In genomic region chr1:146724784-146725513, GRCm38 (mm10) we compare ENCODE assay signal across 8 mouse cellular contexts.
A peak's percentile ranks its signal among the peaks of the same experiment; 100 is the strongest.
DNase-seq lines count a peak whose midpoint lies in the region; ATAC-seq lines count a peak whose summit lies in the region.
"Not testable (repeated sequence)": the region's sequence is repeated elsewhere in the genome, so short reads cannot be mapped to it uniquely, and the experiment has no call there.

No protein-coding gene starts in this region.

- ATAC-seq in embryonic facial prominence, embryonic 14.5 days (ENCODE audit: low read depth) = peak; percentile 88
- ATAC-seq in hindbrain, embryonic 14.5 days (ENCODE audit: low FRiP score) = peak; percentile 89
- ATAC-seq in liver, embryonic 16.5 days (ENCODE audit: low read depth) = peak; percentile 63; the same call in 1 of the 2 replicates
- peak; percentile 94 for ATAC-seq in midbrain, embryonic 15.5 days (replicated peaks)
- peak; percentile 68; the same call in 1 of the 2 replicates for ATAC-seq in stomach, embryonic 16.5 days (ENCODE audit: insufficient read depth, low FRiP score)

- 0 out of 2 replicates have a peak overlapping the region, but pooled peaks have one; percentile 45 for H3K9ac ChIP-seq in embryonic facial prominence, embryonic 14.5 days (ENCODE audit: low read depth, low read length)
- peak overlapping the region; percentile 63 for H3K9ac ChIP-seq in hindbrain, embryonic 14.5 days
- H3K9ac ChIP-seq in liver, embryonic 16.5 days (ENCODE audit: low read depth, low read length); stomach, embryonic 16.5 days (ENCODE audit: low read length): not testable (repeated sequence)
- peak overlapping the region; percentile 42; the same call in 1 of the 2 replicates for H3K9ac ChIP-seq in midbrain, embryonic 15.5 days

- H3K27me3 ChIP-seq in embryonic facial prominence, embryonic 14.5 days (replicated peaks; ENCODE audit: control insufficient read depth, insufficient read depth, low read length); heart, embryonic 10.5 days (ENCODE audit: insufficient read depth, poor library complexity, severe bottlenecking); hindbrain, embryonic 14.5 days (ENCODE audit: control insufficient read depth, insufficient read depth, low read length); liver, embryonic 16.5 days (ENCODE audit: control insufficient read depth, insufficient read depth, low read depth, low read length); midbrain, embryonic 15.5 days (replicated peaks); stomach, embryonic 16.5 days (ENCODE audit: control insufficient read depth, insufficient read depth, low read length): not testable (repeated sequence)

- H3K4me2 ChIP-seq in embryonic facial prominence, embryonic 14.5 days (ENCODE audit: low read depth, low read length) = peak overlapping the region; percentile 61
- H3K4me2 ChIP-seq in hindbrain, embryonic 14.5 days (replicated peaks) = peak overlapping the region; percentile 62
- H3K4me2 ChIP-seq in liver, embryonic 16.5 days (ENCODE audit: low read depth, low read length) = 0 out of 2 replicates have a peak overlapping the region, but pooled peaks have one; percentile 36
- H3K4me2 ChIP-seq in midbrain, embryonic 15.5 days = peak overlapping the region; percentile 60
- H3K4me2 ChIP-seq in stomach, embryonic 16.5 days (ENCODE audit: low read depth, low read length) = peak overlapping the region; percentile 59

- H3K36me3 ChIP-seq in embryonic facial prominence, embryonic 14.5 days (ENCODE audit: control insufficient read depth, insufficient read depth, low read length); heart, embryonic 10.5 days; hindbrain, embryonic 14.5 days (replicated peaks; ENCODE audit: control insufficient read depth, insufficient read depth); liver, embryonic 16.5 days (ENCODE audit: control insufficient read depth, insufficient read depth); midbrain, embryonic 15.5 days (replicated peaks); stomach, embryonic 16.5 days (ENCODE audit: control insufficient read depth, insufficient read depth, low read length): not testable (repeated sequence)

- DNase-seq in cerebellum, postnatal 10 days = peak; percentile 9 to 19
- peak; percentile 0 for DNase-seq in embryonic facial prominence, embryonic 14.5 days (ENCODE audit: low spot score)
- not testable (repeated sequence) for DNase-seq in heart, embryonic 10.5 days (ENCODE audit: low spot score); hindbrain, embryonic 14.5 days (ENCODE audit: low spot score)
- DNase-seq in left cerebral cortex, postnatal 4 days = peak; percentile 1

- intact Hi-C loops in left cerebral cortex, postnatal 4 days (cut with DNase I) = not testable (repeated sequence)

- peak overlapping the region; percentile 38 for H3K4me3 ChIP-seq in embryonic facial prominence, embryonic 14.5 days (ENCODE audit: low read depth, low read length)
- peak overlapping the region; percentile 52 for H3K4me3 ChIP-seq in heart, embryonic 10.5 days
- peak overlapping the region; percentile 38 for H3K4me3 ChIP-seq in hindbrain, embryonic 14.5 days (replicated peaks; ENCODE audit: low read length)
- H3K4me3 ChIP-seq in liver, embryonic 16.5 days (ENCODE audit: low read depth, low read length) = not testable (repeated sequence)
- peak overlapping the region; percentile 43 for H3K4me3 ChIP-seq in midbrain, embryonic 15.5 days
- H3K4me3 ChIP-seq in stomach, embryonic 16.5 days (replicated peaks; ENCODE audit: low read length) = peak overlapping the region; percentile 45

- not testable (repeated sequence) for H3K4me1 ChIP-seq in embryonic facial prominence, embryonic 14.5 days (ENCODE audit: control insufficient read depth, insufficient read depth, low read length); heart, embryonic 10.5 days; hindbrain, embryonic 14.5 days (replicated peaks; ENCODE audit: control insufficient read depth, insufficient read depth, low read length); liver, embryonic 16.5 days (ENCODE audit: control insufficient read depth, low read depth, low read length); midbrain, embryonic 15.5 days; stomach, embryonic 16.5 days (ENCODE audit: control insufficient read depth, insufficient read depth, low read length)

- WGBS in embryonic facial prominence, embryonic 14.5 days = 15% methylated on average over 8 of the region's 35 CpGs
- WGBS in heart, embryonic 10.5 days = 4% methylated on average over 35 of the region's 35 CpGs
- WGBS in hindbrain, embryonic 14.5 days = 4% methylated on average over 29 of the region's 35 CpGs
- 1% methylated on average over 25 of the region's 35 CpGs for WGBS in liver, embryonic 16.5 days (ENCODE audit: insufficient replicate concordance)
- WGBS in midbrain, embryonic 15.5 days = 3% methylated on average over 35 of the region's 35 CpGs
- 2% methylated on average over 30 of the region's 35 CpGs for WGBS in stomach, embryonic 16.5 days

- not testable (repeated sequence) for H3K27ac ChIP-seq in embryonic facial prominence, embryonic 14.5 days (replicated peaks; ENCODE audit: low read depth, low read length); heart, embryonic 10.5 days; hindbrain, embryonic 14.5 days; liver, embryonic 16.5 days (ENCODE audit: low read length); midbrain, embryonic 15.5 days; stomach, embryonic 16.5 days (ENCODE audit: low read length)

- not testable (repeated sequence) for H3K9me3 ChIP-seq in embryonic facial prominence, embryonic 14.5 days (ENCODE audit: control insufficient read depth, low read length); heart, embryonic 10.5 days; hindbrain, embryonic 14.5 days (ENCODE audit: control insufficient read depth, low read length); liver, embryonic 16.5 days (replicated peaks; ENCODE audit: control insufficient read depth, low read length); midbrain, embryonic 15.5 days; stomach, embryonic 16.5 days (replicated peaks; ENCODE audit: control insufficient read depth, low read length)
